Mouse (Mus musculus): Measurements from ENCODE around the gene Amh. TPM values are rescaled to one million over a fixed set of nuclear protein-coding genes. Genes with fewer than 3 reads are reported as not detected.
"Not testable (repeated sequence)": the region's sequence is repeated elsewhere in the genome, so short reads cannot be mapped to it uniquely, and the experiment has no call there.

Amh gene
- polyA plus RNA-seq, 1 experiment from 2014 or later, result 0.10 TPM

DNA sequence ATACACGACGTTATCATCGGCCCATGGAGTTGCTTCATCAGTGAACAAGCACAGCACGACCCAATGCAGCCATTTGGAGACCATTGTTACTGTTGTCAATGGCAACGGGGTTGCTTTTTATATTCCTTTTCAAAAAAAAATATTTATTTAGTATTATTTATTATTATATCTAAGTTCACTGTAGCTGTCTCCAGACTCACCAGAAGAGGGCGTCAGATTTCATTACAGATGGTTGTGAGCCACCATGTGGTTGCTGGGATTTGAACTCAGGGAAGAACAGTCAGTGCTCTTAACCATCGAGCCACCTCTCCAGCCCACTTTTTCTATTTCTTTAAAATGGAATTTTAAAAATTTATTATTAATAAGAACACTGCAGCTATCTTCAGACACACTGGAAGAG is 9.8 kb downstream of the Amh start:
- ATAC-seq (replicated peaks), result no peak
- H3K27me3 ChIP-seq (replicated peaks), result peaks cover 10% of the 10 kb centered on the region
- H3K4me2 ChIP-seq, result no peak overlapping the region
- H3K9ac ChIP-seq, result no peak overlapping the region
- H3K4me1 ChIP-seq, result peaks cover 2% of the 10 kb centered on the region; the same call in 1 of the 2 replicates
- H3K9me3 ChIP-seq, result no peaks in the 10 kb centered on the region
- H3K36me3 ChIP-seq (replicated peaks), result no peaks in the 10 kb centered on the region
- 65% methylated on average over 7 of the region's 7 CpGs for WGBS
- no peak overlapping the region for H3K4me3 ChIP-seq
- H3K27ac ChIP-seq, result no peak overlapping the region

DNA sequence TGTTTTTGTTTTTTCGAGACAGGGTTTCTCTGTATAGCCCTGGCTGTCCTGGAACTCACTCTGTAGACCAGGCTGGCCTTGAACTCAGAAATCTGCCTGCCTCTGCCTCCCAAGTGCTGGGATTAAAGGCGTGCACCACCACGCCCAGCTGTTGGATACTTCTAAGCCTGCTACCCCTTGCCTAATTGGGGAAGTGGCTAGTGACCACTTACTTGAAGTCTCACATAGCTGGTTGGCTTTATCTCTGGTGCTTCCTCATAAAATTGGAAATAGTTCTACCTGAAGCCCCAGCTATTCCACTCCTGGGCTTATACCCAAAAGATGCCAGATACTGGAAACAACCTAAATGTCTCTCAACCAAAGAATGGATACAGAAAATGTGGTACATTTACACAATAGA is 11.3 kb downstream of the Amh start:
- not testable (repeated sequence) for H3K27me3 ChIP-seq (replicated peaks); ATAC-seq (replicated peaks); H3K4me3 ChIP-seq; H3K9me3 ChIP-seq; H3K4me2 ChIP-seq; H3K36me3 ChIP-seq (replicated peaks); H3K9ac ChIP-seq; H3K4me1 ChIP-seq; H3K27ac ChIP-seq
- WGBS, result 77% methylated on average over 3 of the region's 3 CpGs

DNA sequence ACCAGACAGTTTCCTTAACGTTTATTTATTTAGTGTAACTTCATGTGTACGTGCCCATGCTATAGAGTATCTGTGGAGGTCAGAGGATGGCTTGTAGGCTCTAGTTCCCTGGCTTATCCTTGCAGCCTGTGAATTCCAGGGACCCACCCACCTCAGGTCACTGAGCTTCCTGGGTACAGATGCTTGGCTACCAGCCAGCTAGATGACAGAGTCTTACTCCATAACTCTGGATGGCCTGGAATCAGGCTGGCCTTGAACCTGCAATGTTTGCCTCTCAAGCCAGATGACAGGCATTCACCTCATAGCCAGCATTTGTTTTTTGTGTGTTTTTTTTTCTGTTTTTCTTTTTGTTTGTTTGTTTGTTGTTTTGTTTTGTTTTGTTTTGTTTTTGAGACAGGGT is 12.1 kb downstream of the Amh start:
- no peaks in the 10 kb centered on the region for H3K4me1 ChIP-seq
- ATAC-seq (replicated peaks), result no peak

DNA sequence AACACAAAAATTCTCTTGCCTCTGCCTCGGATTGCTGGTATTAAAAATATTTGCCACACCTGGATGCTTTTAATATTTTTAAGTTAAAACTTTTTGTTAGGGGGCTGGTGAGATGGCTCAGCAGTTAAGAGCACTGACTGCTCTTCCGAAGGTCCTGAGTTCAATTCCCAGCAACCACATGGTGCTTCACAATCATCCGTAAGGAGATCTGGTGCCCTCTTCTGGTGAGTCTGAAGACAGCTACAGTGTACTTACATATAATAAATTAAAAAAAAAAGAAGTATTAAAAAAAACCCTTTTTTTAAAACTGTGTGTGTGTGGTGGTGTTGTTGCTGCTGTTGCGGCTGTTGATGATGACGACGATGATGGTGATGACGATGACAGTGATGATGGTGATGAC is 12.9 kb downstream of the Amh start:
- not testable (repeated sequence) for H3K4me2 ChIP-seq; H3K36me3 ChIP-seq (replicated peaks); H3K9me3 ChIP-seq; H3K4me3 ChIP-seq; H3K27me3 ChIP-seq (replicated peaks); ATAC-seq (replicated peaks); H3K9ac ChIP-seq; H3K4me1 ChIP-seq; H3K27ac ChIP-seq
- WGBS, result 86% methylated on average over 7 of the region's 7 CpGs

More for the DNA sequence above, 12.1 kb downstream of the Amh start:
- Histone ChIP-seq H3K9me3 (no peaks in the 10 kb centered on the region), H3K27ac (no peak overlapping the region), H3K9ac (no peak overlapping the region), H3K4me2 (no peak overlapping the region), H3K36me3 (replicated peaks) (no peaks in the 10 kb centered on the region), H3K4me3 (no peak overlapping the region), H3K27me3 (replicated peaks) (no peaks in the 10 kb centered on the region)
- 72% methylated on average over 2 of the region's 2 CpGs for WGBS

DNA sequence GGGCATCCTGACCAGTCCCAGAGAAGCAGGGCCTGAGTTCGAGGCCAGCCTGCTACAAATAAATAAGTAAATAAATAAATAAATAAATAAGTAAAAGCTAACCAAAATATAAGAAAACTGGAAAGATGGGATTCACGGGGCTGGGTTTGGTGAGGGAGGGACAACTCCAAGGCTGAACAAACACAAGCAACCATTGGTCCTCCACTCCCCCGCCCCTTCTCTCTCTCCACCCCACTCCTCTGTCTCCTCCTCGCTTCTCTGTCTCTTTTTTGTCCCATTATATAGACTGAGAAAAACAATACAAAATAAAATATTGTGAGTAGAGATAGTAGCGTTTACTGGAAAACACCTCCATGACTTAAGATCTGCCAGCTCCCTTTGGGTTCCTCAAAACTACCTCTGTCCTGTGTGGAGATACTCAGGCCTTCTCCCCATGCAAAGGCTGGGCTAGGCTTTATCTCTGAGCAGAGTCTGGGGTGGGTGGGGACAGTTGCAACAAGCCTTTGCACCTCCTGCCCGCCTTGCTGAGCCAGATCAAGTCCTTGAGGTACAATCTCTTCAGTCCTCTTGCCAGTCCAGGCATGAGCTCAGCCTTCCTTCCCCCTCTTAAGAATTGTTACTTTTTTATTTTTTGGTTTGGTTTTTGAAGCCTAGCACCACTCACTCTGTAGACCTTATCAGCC is 13.7 kb downstream of the Amh start:
- whole genome bisulfite sequencing, result 60% methylated on average over 6 of the region's 6 CpGs
- no peaks in the 10 kb centered on the region for H3K4me1 ChIP-seq
- H3K9me3 ChIP-seq, result no peaks in the 10 kb centered on the region
- no peak overlapping the region for H3K27ac ChIP-seq
- no peaks in the 10 kb centered on the region for H3K36me3 ChIP-seq (replicated peaks)
- no peaks in the 10 kb centered on the region for H3K27me3 ChIP-seq (replicated peaks)
- no peak for ATAC-seq (replicated peaks)
- H3K4me3 ChIP-seq, result no peak overlapping the region
- H3K9ac ChIP-seq, result no peak overlapping the region
- H3K4me2 ChIP-seq, result no peak overlapping the region

DNA sequence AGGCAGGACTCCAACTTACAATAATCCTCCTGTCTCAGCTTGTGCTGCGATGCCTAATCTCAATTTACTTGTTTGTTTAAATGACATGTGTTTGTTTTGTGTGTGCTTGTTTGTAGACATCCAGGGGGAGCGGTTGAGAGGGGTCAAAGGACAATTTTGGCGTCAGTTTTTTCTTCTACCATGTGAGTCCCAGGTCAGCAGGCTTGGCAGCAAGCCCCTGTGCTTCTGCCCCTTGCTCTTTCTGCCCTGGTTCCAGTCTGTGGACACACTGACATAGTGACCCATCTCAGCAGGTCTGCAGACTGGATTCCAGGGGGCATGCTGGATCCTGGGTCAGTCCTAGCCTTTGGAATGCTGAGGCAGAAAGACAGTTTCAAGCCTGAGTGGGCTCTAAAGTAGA is 14.4 kb downstream of the Amh start:
- H3K9me3 ChIP-seq, result no peaks in the 10 kb centered on the region
- no peak overlapping the region for H3K9ac ChIP-seq
- no peak overlapping the region for H3K27ac ChIP-seq
- H3K4me2 ChIP-seq, result no peak overlapping the region
- no peak for ATAC-seq (replicated peaks)
- no peaks in the 10 kb centered on the region for H3K27me3 ChIP-seq (replicated peaks)
- 47% methylated on average over 3 of the region's 3 CpGs for WGBS
- H3K4me3 ChIP-seq, result no peak overlapping the region
- no peaks in the 10 kb centered on the region for H3K4me1 ChIP-seq
- H3K36me3 ChIP-seq (replicated peaks), result no peaks in the 10 kb centered on the region

DNA sequence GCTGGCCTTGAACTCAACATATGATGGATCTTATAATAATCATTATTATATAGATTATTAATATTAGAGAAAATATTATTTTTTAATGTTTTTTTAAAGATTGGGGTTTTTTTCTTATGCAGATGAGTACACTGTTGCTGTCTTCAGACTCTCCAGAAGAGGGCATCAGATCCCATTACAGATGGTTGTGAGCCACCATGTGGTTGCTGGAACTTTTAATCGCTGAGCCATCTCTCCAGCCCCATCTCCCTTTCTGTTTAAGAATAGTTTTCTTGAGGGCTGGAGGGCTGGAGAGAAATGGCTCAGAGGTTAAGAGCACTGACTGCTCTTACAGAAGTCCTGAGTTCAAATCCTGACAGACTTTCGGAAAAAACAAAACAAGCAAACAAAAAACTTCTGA is 16.9 kb downstream of the Amh start:
- no peaks in the 10 kb centered on the region for H3K9me3 ChIP-seq
- H3K4me2 ChIP-seq, result no peak overlapping the region
- WGBS, result 38% methylated on average over 2 of the region's 2 CpGs
- H3K36me3 ChIP-seq (replicated peaks), result no peaks in the 10 kb centered on the region
- H3K4me1 ChIP-seq, result no peaks in the 10 kb centered on the region
- ATAC-seq (replicated peaks), result no peak
- H3K4me3 ChIP-seq, result no peak overlapping the region
- H3K27ac ChIP-seq, result no peak overlapping the region
- H3K27me3 ChIP-seq (replicated peaks), result no peaks in the 10 kb centered on the region
- H3K9ac ChIP-seq, result no peak overlapping the region

DNA sequence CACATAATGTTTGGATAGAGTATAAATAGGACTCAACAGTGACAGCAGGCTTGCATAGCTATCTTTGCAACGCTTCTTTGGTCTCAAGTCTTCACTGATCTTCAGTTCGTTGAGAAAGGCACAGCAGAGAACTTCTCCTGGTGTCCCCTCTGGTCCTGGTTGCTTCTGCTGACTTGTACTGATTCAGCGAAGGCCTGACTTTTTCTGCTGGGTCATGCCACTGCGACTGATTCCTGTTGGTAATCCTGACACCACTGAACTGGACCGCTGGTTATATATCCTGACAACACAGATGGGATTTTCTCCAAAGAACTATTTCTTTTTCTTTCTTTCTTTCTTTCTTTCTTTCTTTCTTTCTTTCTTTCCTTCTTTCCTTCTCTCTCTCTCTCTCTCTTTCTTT is 17.5 kb downstream of the Amh start:
- Histone ChIP-seq H3K27ac (no peak overlapping the region), H3K27me3 (replicated peaks) (no peaks in the 10 kb centered on the region), H3K9ac (no peak overlapping the region), H3K9me3 (no peaks in the 10 kb centered on the region), H3K36me3 (replicated peaks) (no peaks in the 10 kb centered on the region), H3K4me1 (peaks cover 2% of the 10 kb centered on the region; the same call in 1 of the 2 replicates), H3K4me3 (no peak overlapping the region), H3K4me2 (no peak overlapping the region)
- WGBS, result 90% methylated on average over 5 of the region's 5 CpGs
- ATAC-seq (replicated peaks), result no peak

DNA sequence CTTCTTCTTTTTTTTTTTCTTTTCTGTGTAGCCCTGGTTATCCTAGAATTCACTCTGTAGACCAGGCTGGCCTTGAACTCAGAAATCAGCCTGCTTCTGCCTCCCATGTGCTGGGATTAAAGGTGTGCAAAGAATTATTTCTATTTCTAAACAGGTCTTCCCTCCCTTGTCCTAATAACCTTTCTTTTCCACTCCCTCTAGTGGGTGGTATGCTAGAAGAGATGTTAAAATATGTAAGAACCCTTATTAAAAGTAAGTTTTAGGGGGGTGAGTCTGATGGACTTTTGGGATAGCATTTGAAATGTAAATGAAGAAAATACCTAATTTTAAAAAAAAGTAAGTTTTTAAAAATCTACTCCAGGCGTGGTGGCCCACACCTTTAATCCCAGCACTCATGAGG is 18.3 kb downstream of the Amh start:
- WGBS, result 87% methylated on average over 1 of the region's 1 CpGs
- Histone ChIP-seq H3K9ac (no peak overlapping the region), H3K4me2 (no peak overlapping the region), H3K27ac (no peak overlapping the region), H3K4me3 (no peak overlapping the region), H3K9me3 (no peaks in the 10 kb centered on the region), H3K36me3 (replicated peaks) (no peaks in the 10 kb centered on the region), H3K4me1 (peaks cover 10% of the 10 kb centered on the region), H3K27me3 (replicated peaks) (no peaks in the 10 kb centered on the region)
- no peak for ATAC-seq (replicated peaks)

DNA sequence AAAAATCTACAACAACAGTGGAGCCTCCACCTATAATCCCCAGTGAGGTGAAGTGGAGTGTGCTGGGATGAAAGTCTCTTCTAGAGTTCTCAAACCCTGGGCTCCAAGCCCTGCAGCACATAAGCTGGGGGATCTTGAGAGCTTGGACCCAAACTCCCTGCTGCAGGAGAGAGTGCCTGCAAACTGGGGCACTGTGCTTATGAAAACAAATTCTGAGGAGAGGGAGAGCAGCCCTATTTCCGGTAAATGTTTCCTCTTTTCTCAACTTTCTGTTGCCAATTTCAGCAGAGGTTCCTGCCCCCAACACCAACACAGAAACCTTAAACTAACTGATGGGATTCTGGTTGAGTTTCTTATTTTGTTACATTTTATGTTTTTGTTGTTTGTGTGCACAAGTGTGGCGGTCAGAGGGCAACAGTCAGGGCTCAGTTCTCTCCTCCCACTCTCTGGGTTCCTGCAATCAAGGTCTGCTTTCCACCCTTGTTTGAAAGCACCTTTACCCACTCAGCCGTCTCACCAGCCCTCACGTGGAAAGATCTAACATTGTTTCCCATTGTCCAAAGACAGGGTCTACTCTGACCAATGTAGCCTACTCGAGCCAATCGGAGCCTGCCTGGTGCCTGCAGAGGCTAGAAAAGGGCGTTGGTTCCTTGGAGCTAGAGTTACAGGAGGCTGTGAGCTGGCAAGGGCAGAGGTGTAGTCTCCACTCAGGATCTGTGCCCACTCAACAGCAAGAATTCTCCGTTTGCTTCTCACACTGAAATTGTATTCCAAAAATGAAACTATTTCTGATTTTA is 19.0 kb downstream of the Amh start:
- no peak for ATAC-seq (replicated peaks)
- no peak overlapping the region for H3K4me2 ChIP-seq
- WGBS, result 72% methylated on average over 8 of the region's 8 CpGs

DNA sequence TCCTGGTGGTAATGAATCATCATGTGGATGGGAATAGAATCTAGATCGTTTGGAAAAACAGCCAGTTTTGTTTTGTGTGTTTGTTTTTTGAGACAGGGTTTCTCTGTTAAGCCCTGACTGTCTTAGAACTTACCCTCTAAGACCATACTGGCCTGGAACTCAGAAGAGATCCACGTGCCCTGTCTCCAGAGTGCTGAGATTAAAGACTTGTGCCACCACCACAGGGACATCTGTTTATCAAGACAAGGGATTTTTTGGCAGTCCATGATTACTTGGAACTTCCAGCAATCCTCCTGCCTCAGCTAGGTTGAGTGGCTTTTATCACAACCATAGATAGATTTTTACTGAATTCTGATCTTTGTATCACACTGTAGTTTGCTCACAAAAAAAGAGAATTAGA is 19.8 kb downstream of the Amh start:
- WGBS, result 76% methylated on average over 2 of the region's 2 CpGs
- no peak for ATAC-seq (replicated peaks)
- no peak overlapping the region for H3K27ac ChIP-seq
- H3K9me3 ChIP-seq, result no peaks in the 10 kb centered on the region
- peaks cover 21% of the 10 kb centered on the region for H3K4me1 ChIP-seq
- H3K4me3 ChIP-seq, result no peak overlapping the region
- no peak overlapping the region for H3K4me2 ChIP-seq
- no peak overlapping the region for H3K9ac ChIP-seq
- no peaks in the 10 kb centered on the region for H3K27me3 ChIP-seq (replicated peaks)
- H3K36me3 ChIP-seq (replicated peaks), result peaks cover 8% of the 10 kb centered on the region; the same call in 1 of the 2 replicates

More for the DNA sequence above, 19.0 kb downstream of the Amh start:
- H3K27ac ChIP-seq, result no peak overlapping the region
- no peak overlapping the region for H3K4me3 ChIP-seq
- no peaks in the 10 kb centered on the region for H3K9me3 ChIP-seq
- peaks cover 13% of the 10 kb centered on the region for H3K4me1 ChIP-seq
- no peaks in the 10 kb centered on the region for H3K36me3 ChIP-seq (replicated peaks)
- no peaks in the 10 kb centered on the region for H3K27me3 ChIP-seq (replicated peaks)
- no peak overlapping the region for H3K9ac ChIP-seq

DNA sequence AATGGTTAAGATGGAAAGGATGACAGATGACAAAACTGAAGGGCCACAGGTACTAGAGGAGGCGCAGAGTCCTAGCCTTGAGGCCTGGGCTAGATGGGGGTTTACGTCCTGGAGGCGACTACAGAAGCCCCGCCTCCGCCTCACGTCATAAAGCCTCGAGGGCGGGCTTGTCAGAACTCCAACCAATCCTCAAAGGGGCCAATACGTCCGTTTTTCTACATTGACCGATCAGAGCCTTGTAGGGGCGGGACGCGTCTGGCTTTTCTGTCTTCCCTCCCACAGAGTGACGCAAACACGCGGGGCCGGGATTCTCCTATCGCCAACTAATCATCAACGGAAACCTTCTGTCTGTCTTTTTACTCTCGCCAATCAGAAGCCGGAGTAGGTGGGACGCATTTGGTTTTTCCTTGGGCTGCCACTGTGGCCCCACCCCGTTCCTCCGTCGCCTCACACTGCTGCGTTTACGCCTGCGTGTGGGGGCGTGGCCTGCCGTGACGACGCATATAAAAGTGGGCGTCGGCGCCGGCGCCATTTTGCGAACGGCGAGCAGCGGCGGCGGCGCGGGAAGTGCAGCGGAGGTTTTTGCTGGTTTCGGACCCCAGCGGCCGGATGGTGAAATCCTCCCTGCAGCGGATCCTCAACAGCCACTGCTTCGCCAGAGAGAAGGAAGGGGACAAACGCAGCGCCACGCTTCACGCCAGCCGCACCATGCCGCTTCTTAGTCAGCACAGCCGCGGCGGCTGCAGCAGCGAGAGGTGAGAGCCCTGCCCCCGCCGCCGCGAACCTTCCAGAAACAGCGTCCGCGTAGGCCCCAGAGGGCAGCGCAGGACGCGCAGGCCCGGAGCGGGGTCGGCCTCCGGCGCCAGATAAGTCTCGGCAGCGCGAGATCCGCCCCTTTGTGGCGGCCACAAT is 21.4 kb downstream of the Amh start, which contains the start of gene Oaz1:
Gene Oaz1 (plus strand): TSS at position 506 of the 912 bp plus-strand sequence.
- ATAC-seq (replicated peaks), result peak; percentile 97
- H3K4me3 ChIP-seq, result peak within 1 kb of the TSS; percentile 94
- H3K4me2 ChIP-seq, result peak within 1 kb of the TSS; percentile 71
- no peaks in the 10 kb centered on the region for H3K27me3 ChIP-seq (replicated peaks)
- peak within 1 kb of the TSS; percentile 92 for H3K27ac ChIP-seq
- peak within 1 kb of the TSS; percentile 88 for H3K9ac ChIP-seq
- H3K9me3 ChIP-seq, result no peaks in the 10 kb centered on the region
- peaks cover 25% of the 10 kb centered on the region for H3K4me1 ChIP-seq
- under 1% methylated on average over 79 of the region's 82 CpGs for WGBS
- peaks cover 17% of the 10 kb centered on the region; the same call in 1 of the 2 replicates for H3K36me3 ChIP-seq (replicated peaks)
